Mouse (Mus musculus) brain, embryonic 14.5 days (tissue): Measurements from ENCODE around the gene Wfdc15b.

Source experiments
- CTCF ChIP-seq: fragments of 200-500 bp; IDR thresholded peaks from 2 replicates; pipeline ENCODE4 v1.5.1; 2012; ENCODE audit warnings: inconsistent platforms, mild to moderate bottlenecking, moderate library complexity, borderline replicate concordance; ENCODE audit not compliant: insufficient read depth, insufficient read length; ENCODE audit errors: extremely low read depth
- POLR2A ChIP-seq: fragments of 200-500 bp; IDR thresholded peaks from 2 replicates; pipeline ENCODE4 v1.6.1; 2012; ENCODE audit warnings: mild to moderate bottlenecking, inconsistent platforms, borderline replicate concordance; ENCODE audit not compliant: poor library complexity, insufficient read depth, insufficient read length, severe bottlenecking; ENCODE audit errors: extremely low read depth

- TF ChIP-seq CTCF = no peak
- no peak for TF ChIP-seq POLR2A
Measured at GRCm38 (mm10) chr2:164173394-164173793, 48.1 kb downstream of the Wfdc15b start.
